Mouse (Mus musculus): ENCODE data around the gene Slc39a13. TPM values are rescaled to one million over a fixed set of nuclear protein-coding genes. Genes with fewer than 3 reads are reported as not detected.
A peak's percentile ranks its signal among the peaks of the same experiment; 100 is the strongest.

The Slc39a13 gene
- polyA plus RNA-seq, 1 experiment from 2014 or later, result 16.1 TPM

DNA sequence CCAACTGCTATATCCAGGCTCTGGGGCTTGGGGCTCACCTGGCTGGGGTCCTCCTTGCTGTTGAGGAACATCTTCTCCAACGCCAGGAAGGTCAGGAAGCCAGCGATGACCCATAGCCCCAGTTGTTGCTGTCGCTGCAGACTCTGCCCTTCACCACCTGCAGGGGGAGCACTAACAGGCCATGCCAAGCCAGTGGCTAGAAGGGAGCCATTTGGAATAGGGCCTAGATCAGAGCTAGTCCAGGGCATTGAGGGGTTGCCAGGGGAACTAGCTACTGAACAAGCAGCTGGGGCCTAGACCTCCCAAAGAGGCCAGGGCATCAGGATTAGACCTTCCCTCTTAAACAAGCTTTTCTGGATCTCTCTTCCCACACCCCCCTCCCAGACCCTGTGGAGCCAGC lies 4.7 kb downstream of the Slc39a13 start:
- Histone ChIP-seq H3K9ac (ENCODE audit: low read length) (no peak overlapping the region), H3K9me3 (replicated peaks; ENCODE audit: control insufficient read depth, low read length) (no peaks in the 10 kb centered on the region), H3K36me3 (ENCODE audit: control insufficient read depth, insufficient read depth, low read length) (peaks cover 54% of the 10 kb centered on the region), H3K27me3 (replicated peaks; ENCODE audit: control insufficient read depth, insufficient read depth, low read length) (no peaks in the 10 kb centered on the region), H3K4me1 (ENCODE audit: control insufficient read depth, insufficient read depth, low read length) (peaks cover 7% of the 10 kb centered on the region), H3K4me2 (ENCODE audit: low read length) (no peak overlapping the region), H3K4me3 (ENCODE audit: low read depth, low read length) (no peak overlapping the region), H3K27ac (ENCODE audit: low read depth, low read length) (no peak overlapping the region; the same call in 1 of the 2 replicates)
- DNase-seq (ENCODE audit: low spot score) (peak; percentile 60), ATAC-seq (no peak)
- WGBS, result 44% methylated on average over 3 of the region's 3 CpGs

DNA sequence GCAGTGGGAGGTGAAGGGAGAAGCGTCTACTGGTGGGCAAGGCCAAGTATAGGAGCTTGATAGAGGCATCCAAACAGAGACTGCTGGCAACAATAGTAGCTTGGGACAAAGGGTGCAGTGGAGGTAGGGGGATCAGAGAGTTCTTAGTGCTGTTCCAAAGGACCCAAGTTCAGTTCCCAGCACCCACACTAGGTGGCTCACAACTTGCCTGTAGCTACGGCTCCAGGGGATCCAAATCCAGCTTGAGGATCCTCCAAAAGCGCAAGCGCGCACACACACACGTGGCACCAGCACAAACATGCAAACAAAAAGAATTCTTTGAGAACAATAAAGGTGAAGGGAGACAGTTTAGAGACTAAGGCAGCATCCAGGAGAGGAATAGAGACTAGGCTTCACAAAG lies 6.0 kb downstream of the Slc39a13 start:
- Histone ChIP-seq H3K27ac (ENCODE audit: low read depth, low read length) (no peak overlapping the region), H3K27me3 (replicated peaks; ENCODE audit: control insufficient read depth, insufficient read depth, low read length) (no peaks in the 10 kb centered on the region), H3K4me2 (ENCODE audit: low read length) (no peak overlapping the region), H3K4me3 (ENCODE audit: low read depth, low read length) (no peak overlapping the region), H3K9me3 (replicated peaks; ENCODE audit: control insufficient read depth, low read length) (no peaks in the 10 kb centered on the region), H3K36me3 (ENCODE audit: control insufficient read depth, insufficient read depth, low read length) (peaks cover 67% of the 10 kb centered on the region), H3K4me1 (ENCODE audit: control insufficient read depth, insufficient read depth, low read length) (peaks cover 2% of the 10 kb centered on the region), H3K9ac (ENCODE audit: low read length) (no peak overlapping the region)
- ATAC-seq, result no peak
- no peak for DNase-seq (ENCODE audit: low spot score)
- 87% methylated on average over 6 of the region's 6 CpGs for WGBS

DNA sequence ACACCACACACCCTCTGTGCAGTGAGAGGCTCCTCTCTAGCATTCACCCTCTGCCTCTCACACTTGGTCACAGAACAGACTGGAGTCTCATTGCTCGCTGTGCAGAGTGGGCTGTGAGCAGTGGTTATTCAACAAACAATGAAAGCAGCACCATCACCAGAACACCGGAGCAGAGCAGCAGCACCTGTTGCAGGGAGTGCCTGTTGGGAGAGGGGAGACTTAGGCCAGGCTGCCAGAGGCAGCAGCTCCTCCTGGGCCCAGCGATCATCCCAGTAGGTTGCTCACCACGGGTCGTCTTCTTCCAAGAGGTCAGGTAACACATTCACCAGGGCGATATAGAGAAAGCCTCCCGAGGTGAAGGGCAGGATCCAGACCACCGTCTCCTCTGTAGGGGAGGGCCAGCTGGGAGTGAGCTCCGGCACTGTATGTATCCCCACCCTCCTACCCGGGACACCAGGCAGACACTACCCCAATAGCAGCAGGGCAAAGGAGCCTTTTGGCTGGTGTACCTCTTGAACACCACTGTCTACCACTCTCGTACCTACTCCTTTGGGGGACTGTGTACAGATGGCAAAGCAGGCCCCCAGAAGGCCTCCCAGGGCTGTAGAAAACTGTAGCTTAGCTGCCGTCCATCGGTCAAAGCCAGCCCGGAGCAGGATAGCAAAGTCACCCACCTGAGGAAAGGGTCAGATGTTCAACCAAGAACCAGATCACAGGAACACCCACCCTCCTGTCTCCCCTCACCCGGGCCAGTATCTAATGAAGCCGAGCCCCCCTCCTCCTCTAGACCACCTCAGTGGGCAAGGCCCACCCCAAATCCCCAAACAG lies 7.2 kb downstream of the Slc39a13 start:
- H3K27me3 ChIP-seq (replicated peaks; ENCODE audit: control insufficient read depth, insufficient read depth, low read length), result no peaks in the 10 kb centered on the region
- H3K36me3 ChIP-seq (ENCODE audit: control insufficient read depth, insufficient read depth, low read length), result peaks cover 80% of the 10 kb centered on the region
- no peak for DNase-seq (ENCODE audit: low spot score)
- no peak overlapping the region for H3K4me3 ChIP-seq (ENCODE audit: low read depth, low read length)
- no peak for ATAC-seq
- 89% methylated on average over 16 of the region's 16 CpGs for WGBS
- no peak overlapping the region for H3K9ac ChIP-seq (ENCODE audit: low read length)
- no peak overlapping the region for H3K27ac ChIP-seq (ENCODE audit: low read depth, low read length)
- H3K4me1 ChIP-seq (ENCODE audit: control insufficient read depth, insufficient read depth, low read length), result no peaks in the 10 kb centered on the region
- no peak overlapping the region for H3K4me2 ChIP-seq (ENCODE audit: low read length)
- no peaks in the 10 kb centered on the region for H3K9me3 ChIP-seq (replicated peaks; ENCODE audit: control insufficient read depth, low read length)

DNA sequence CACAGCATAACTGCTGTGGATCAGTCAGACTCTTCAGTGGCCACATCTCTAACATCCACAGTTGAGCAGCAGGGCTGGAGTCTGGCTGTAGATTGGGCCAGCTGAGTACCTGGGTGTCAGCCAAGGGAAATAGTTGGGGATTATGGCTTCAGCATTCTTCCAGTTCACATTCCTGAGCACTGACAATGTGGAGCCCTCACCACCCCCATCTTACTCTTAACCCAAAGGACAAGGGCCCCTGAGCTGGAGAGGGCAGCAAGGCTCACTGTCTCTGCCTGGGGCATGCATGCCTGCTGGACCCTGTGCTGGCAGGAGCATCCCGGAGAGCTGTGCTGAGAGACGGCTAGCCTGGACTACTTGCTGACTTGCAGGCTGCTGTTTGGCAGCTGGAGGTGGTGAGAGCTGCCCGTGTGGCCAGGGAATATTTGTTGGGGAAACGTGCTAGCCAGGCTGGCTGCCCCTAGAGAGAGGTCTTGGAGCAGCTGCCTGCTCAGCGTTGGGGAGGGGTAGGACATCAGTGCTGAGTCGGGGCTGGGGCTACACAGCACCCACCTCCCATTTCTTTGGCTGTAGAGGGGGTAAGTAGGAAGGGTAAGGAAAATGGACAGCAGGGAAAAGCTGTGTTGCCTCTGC lies 8.3 kb downstream of the Slc39a13 start:
- no peak overlapping the region for H3K4me3 ChIP-seq (ENCODE audit: low read depth, low read length)
- H3K27me3 ChIP-seq (replicated peaks; ENCODE audit: control insufficient read depth, insufficient read depth, low read length), result no peaks in the 10 kb centered on the region
- ATAC-seq (no peak), DNase-seq (ENCODE audit: low spot score) (no peak)
- H3K9ac ChIP-seq (ENCODE audit: low read length), result no peak overlapping the region
- no peaks in the 10 kb centered on the region for H3K9me3 ChIP-seq (replicated peaks; ENCODE audit: control insufficient read depth, low read length)
- H3K4me2 ChIP-seq (ENCODE audit: low read length), result no peak overlapping the region
- H3K36me3 ChIP-seq (ENCODE audit: control insufficient read depth, insufficient read depth, low read length), result peaks cover 90% of the 10 kb centered on the region
- H3K27ac ChIP-seq (ENCODE audit: low read depth, low read length), result no peak overlapping the region
- 90% methylated on average over 6 of the region's 6 CpGs for WGBS
- no peaks in the 10 kb centered on the region for H3K4me1 ChIP-seq (ENCODE audit: control insufficient read depth, insufficient read depth, low read length)

DNA sequence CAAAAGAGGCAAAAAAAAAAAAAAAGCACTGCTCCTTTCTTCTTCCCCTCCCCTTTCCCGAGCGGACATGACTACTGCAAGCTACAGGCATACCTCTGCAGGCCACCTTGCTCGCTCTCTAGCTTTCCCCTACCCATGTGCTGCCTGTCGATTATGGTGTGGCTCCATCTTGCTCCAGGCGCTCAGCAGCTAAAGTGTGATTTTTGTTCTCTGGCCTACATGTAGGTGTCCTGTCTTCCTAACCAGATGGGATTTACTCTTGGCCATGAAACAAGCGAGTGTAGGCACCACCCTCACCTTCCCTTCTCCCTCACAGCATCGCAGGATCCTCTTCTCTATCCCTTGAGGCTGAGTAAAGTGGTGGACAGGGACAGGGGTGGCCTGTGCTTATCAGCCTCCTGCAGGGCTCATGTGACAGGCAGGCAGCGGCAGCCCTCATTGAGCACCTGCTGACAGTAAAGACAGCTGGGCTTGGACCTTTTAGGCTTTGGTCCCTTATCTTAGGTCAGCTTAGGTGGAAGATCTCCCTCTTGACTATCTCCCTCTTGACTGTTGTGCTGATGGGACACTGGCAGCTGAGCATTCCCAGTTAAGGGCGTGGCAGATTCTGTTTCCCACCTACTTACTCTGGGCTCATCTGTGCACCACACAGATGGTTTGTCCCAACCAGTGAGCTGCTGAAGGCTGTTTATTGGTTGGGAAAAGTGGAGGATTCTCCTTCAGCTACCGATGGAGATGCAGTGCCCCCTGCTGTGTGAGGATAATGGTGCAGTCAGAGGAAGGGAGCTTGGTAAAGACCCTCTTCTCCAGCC lies 9.5 kb downstream of the Slc39a13 start:
- Histone ChIP-seq H3K4me2 (ENCODE audit: low read length) (no peak overlapping the region), H3K36me3 (ENCODE audit: control insufficient read depth, insufficient read depth, low read length) (peaks cover 93% of the 10 kb centered on the region), H3K4me1 (ENCODE audit: control insufficient read depth, insufficient read depth, low read length) (no peaks in the 10 kb centered on the region), H3K27me3 (replicated peaks; ENCODE audit: control insufficient read depth, insufficient read depth, low read length) (no peaks in the 10 kb centered on the region), H3K4me3 (ENCODE audit: low read depth, low read length) (no peak overlapping the region), H3K9ac (ENCODE audit: low read length) (no peak overlapping the region), H3K9me3 (replicated peaks; ENCODE audit: control insufficient read depth, low read length) (no peaks in the 10 kb centered on the region), H3K27ac (ENCODE audit: low read depth, low read length) (no peak overlapping the region)
- DNase-seq (ENCODE audit: low spot score) (peak; percentile 63), ATAC-seq (peak; percentile 57; the same call in 1 of the 2 replicates)
- WGBS, result 79% methylated on average over 10 of the region's 10 CpGs

DNA sequence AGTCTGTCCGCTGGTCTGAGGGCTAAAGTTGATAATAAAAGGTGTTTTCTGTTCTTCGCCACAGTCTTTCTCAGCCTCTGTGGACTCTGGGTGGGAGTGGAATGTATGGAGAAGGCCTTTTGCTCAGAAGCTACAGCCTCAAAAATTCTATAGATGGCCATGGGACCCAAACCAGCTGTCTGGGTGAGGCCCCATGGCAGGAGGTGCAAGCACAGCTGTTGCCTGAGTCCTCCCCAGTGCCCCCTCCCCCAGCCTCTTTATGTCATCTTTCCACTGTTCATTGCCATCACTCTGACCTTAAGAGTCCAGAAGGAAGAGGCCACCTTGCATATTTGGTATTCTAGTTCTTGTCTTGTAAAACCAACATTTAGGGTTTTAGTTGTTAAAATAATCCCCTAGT lies 10.8 kb downstream of the Slc39a13 start:
- Histone ChIP-seq H3K27me3 (replicated peaks; ENCODE audit: control insufficient read depth, insufficient read depth, low read length) (no peaks in the 10 kb centered on the region), H3K4me3 (ENCODE audit: low read depth, low read length) (no peak overlapping the region), H3K9me3 (replicated peaks; ENCODE audit: control insufficient read depth, low read length) (no peaks in the 10 kb centered on the region), H3K4me1 (ENCODE audit: control insufficient read depth, insufficient read depth, low read length) (peaks cover 6% of the 10 kb centered on the region), H3K27ac (ENCODE audit: low read depth, low read length) (no peak overlapping the region), H3K4me2 (ENCODE audit: low read length) (no peak overlapping the region), H3K9ac (ENCODE audit: low read length) (no peak overlapping the region), H3K36me3 (ENCODE audit: control insufficient read depth, insufficient read depth, low read length) (peaks cover 91% of the 10 kb centered on the region)
- no peak for ATAC-seq
- WGBS, result 95% methylated on average over 2 of the region's 2 CpGs
- DNase-seq (ENCODE audit: low spot score), result no peak

DNA sequence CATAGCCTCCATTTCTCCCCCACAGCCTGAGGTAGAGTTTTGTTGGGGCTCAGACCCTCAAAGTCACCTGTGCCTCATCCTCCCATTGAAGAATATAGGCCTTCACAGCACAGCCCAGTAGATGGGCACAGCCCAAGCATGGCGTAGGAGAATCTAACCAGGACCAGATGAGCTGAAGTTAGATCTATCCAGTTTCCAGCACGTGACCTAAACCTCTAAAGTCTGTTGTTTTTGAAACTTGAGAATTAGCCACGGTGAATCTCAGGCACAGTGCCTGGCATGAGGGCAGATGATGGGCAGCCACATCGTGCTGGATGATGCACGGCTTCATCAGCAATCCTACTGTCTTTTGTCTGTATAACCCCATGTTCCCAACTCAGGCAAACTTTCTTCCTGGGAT lies 11.8 kb downstream of the Slc39a13 start:
- H3K27me3 ChIP-seq (replicated peaks; ENCODE audit: control insufficient read depth, insufficient read depth, low read length), result no peaks in the 10 kb centered on the region
- H3K36me3 ChIP-seq (ENCODE audit: control insufficient read depth, insufficient read depth, low read length), result peaks cover 82% of the 10 kb centered on the region
- no peak overlapping the region for H3K4me2 ChIP-seq (ENCODE audit: low read length)
- DNase-seq (ENCODE audit: low spot score) (no peak), ATAC-seq (no peak)
- no peak overlapping the region for H3K27ac ChIP-seq (ENCODE audit: low read depth, low read length)
- no peak overlapping the region for H3K4me3 ChIP-seq (ENCODE audit: low read depth, low read length)
- H3K9ac ChIP-seq (ENCODE audit: low read length), result no peak overlapping the region
- no peaks in the 10 kb centered on the region for H3K9me3 ChIP-seq (replicated peaks; ENCODE audit: control insufficient read depth, low read length)
- 94% methylated on average over 5 of the region's 5 CpGs for WGBS
- peaks cover 6% of the 10 kb centered on the region for H3K4me1 ChIP-seq (ENCODE audit: control insufficient read depth, insufficient read depth, low read length)

DNA sequence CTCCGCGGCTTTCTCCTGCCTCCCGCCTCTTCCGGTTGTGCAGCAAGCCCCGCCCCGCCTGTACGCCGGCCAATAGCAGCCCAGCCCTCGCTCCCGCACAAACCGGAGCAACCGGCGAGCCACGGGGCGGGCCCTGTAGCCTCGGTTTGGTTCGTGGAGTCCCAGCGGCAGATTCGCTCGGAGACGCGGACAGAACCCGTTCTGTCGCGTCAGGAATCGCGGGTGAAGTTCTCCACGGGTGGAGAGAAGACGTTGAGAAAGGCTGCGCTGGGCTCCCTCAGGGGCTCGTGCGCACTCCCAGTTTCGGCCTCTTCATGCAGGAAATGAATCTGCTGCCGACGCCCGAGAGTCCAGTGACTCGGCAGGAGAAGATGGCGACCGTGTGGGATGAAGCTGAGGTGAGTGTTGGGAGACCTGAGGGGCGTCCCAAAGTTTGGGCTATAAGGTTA lies 16.3 kb downstream of the Slc39a13 start, which contains the start of gene Psmc3:
Gene Psmc3 (plus strand): TSS at position 76 of the 449 bp plus-strand sequence.
- H3K9ac ChIP-seq (ENCODE audit: low read length), result peak within 1 kb of the TSS; percentile 81
- DNase-seq (ENCODE audit: low spot score), result peak; percentile 96
- ATAC-seq, result peak; percentile 99
- under 1% methylated on average over 40 of the region's 40 CpGs for WGBS
- peak within 1 kb of the TSS; percentile 81 for H3K27ac ChIP-seq (ENCODE audit: low read depth, low read length)
- peaks cover 6% of the 10 kb centered on the region for H3K4me1 ChIP-seq (ENCODE audit: control insufficient read depth, insufficient read depth, low read length)
- no peaks in the 10 kb centered on the region for H3K27me3 ChIP-seq (replicated peaks; ENCODE audit: control insufficient read depth, insufficient read depth, low read length)
- H3K4me3 ChIP-seq (ENCODE audit: low read depth, low read length), result peak within 1 kb of the TSS; percentile 76
- H3K36me3 ChIP-seq (ENCODE audit: control insufficient read depth, insufficient read depth, low read length), result peaks cover 38% of the 10 kb centered on the region
- peak within 1 kb of the TSS; percentile 65 for H3K4me2 ChIP-seq (ENCODE audit: low read length)
- no peaks in the 10 kb centered on the region for H3K9me3 ChIP-seq (replicated peaks; ENCODE audit: control insufficient read depth, low read length)

Data from forebrain, embryonic 14.5 days (tissue).